Mouse (Mus musculus) thymus, postnatal 10 days (tissue): ENCODE data around the gene Crybg1.
A peak's percentile ranks its signal among the peaks of the same experiment; 100 is the strongest.

Experiments
- DNase-seq, 2 experiments: peaks; one replicate each; pipeline ENCODE4 v3.0.0; 2021; ENCODE audit warnings: low spot score in 2 of 2

Crybg1 gene

DNA sequence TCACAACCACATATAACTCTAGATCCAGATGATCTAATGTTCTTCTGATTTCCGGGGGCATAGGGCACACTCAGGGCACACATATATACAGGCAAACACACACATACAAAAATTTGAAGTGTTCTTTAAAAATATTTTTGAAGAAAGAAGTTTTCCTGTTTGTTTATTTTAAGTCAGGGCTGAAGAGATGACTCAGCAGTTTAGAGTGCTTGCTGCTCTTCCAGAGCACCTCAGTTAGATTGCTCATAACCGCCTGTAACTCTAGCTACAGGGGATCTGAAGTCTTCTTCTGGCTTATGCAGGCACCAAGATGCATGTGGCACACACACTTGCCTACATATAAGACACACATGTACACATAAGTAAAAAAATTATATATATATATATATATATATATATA, 56.9 kb downstream of the Crybg1 start:
- no peak for DNase-seq

DNA sequence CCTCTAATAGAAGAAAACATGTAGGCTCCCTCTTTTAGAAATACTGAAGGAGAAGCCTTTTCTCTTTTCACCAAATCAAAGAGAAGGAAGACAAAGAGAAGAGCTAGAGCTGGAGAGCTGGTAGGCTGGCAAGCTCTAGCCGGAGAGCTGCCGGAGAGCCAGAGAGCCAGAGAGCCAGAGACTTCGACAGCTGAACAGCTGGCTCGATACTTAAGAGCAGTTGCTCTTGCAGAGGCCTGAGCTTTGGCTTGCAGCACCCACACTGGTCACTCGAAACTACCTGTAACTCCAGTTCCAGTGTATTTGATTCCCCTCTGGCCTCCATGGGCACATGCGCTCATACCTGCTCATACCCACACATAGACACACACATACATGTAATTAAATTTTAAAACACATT, 68.3 kb downstream of the Crybg1 start:
- DNase-seq: no peak

DNA sequence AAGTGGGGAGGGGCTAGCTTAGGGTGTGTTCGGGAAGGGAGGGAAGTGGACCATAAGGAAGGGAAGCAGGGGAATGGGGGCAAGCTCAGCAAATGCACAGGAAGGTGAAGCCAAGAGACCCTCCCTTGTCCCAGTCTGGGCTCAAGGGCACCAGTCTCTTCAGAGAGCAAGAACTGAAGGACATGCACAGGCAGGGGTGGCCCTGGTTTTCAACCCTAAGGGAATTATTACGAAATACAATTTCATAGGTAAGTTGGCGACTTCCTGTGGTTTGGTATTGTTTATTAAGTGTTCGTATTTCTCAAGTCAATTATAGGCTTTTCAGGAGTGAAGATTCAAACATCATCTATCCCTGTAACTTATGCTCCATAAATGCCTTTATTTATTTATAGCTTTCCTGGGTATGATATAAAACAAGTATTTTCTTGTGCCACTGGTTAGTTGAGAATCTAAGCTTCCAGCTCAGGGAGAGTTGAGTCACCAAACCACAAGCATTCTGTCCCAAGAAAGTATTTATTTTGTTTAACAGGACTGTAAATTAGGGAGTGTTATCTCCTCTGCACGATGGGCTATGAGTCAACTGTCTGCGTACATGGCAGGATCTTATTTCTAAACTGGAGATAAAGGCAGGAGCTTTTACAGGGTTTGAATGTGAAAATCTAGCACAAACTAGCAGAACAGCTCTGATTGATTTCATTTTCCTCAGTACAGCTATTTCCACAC, 69.7 kb downstream of the Crybg1 start:
- DNase-seq: no peak

DNA sequence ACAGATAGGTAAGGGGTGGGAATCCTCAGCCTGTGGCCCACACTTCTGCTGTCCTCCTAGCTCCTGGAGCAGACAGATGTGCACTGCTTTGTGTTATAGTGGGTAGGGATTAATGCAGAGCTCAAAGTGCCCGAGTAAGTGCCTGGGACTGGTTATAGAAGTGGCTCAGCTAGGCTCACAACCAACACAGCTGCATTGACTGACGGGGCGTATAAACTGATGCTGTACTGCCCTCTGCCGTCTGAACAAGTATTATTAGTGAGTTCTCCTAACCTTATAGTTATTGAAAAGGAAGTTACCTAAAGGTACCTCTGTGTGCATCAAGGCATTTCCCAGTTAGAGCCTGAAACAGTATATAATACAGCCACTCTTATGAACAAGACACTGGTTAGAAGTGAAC, 77.6 kb downstream of the Crybg1 start:
- peak; percentile 43 to 73 for DNase-seq

GRCm38 (mm10) chr10:44069131-44069530, 79.5 kb downstream of the Crybg1 start:
- DNase-seq: peak in 1 of 2 experiments; percentile 22

- DNase-seq: no peak
These were observed 82.7 kb downstream of the Crybg1 start for GRCm38 (mm10) chr10:44065848-44066360.

GRCm38 (mm10) chr10:44062981-44063380, 85.7 kb downstream of the Crybg1 start:
- DNase-seq: no peak

DNA sequence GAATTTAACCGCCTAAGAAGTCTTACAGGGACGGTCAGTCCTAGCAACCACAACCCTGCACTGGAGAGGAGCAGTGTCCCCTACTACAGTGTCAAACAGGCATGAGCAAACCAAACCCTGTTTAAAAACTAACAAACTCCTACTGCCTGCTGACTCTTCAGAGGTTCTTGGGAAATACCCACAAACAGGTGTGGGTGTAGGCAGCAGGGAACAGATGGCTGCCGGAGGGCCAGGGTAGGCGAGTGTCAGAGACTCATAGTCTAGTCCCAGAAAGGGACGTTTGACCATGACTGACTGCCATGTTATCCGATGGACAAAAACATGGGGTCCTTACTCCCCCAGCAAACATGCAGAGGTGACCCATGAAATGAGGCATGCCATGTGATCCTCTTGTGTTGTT, 97.7 kb downstream of the Crybg1 start:
- no peak for DNase-seq

GRCm38 (mm10) chr10:44044727-44045126, 103.9 kb downstream of the Crybg1 start:
- no peak for DNase-seq

DNA sequence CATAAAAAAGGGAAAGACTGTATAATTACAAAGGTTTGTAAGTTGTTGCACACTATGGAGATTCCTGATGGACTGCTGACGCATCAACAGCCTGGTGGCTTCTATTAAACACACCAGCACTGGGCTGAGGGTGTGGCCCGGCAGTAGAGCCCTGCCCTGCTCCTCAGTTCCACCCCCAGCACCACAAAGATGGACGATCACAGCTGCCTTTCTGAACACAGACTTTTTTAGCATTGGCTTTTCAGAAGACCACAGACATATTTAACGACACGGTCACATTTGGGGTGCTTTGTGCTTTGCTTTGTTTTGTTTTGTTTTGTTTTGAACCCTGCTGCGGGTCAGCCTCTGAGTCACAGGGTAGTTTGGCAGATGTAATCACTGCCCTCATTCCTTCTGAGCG, 105.0 kb downstream of the Crybg1 start:
- DNase-seq: no peak

DNA sequence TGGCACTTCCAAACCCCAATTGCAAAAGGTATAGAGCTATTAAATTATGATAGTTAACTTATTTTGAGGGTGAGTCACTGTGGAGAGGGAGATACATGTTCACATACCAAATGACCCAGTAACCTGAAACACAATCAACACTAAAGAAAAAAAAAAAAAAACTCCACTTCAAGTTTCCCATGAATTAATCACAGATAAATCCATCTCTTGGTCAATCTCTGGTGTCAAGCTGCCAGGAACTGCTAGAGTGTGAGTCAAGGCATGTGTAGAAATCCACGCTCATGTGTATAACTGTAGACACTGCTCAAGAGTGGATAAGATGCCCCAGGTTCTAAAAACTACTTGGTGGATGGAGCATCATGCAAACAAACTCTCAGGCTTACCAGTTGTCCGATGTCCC, 109.5 kb downstream of the Crybg1 start:
- DNase-seq: no peak

DNA sequence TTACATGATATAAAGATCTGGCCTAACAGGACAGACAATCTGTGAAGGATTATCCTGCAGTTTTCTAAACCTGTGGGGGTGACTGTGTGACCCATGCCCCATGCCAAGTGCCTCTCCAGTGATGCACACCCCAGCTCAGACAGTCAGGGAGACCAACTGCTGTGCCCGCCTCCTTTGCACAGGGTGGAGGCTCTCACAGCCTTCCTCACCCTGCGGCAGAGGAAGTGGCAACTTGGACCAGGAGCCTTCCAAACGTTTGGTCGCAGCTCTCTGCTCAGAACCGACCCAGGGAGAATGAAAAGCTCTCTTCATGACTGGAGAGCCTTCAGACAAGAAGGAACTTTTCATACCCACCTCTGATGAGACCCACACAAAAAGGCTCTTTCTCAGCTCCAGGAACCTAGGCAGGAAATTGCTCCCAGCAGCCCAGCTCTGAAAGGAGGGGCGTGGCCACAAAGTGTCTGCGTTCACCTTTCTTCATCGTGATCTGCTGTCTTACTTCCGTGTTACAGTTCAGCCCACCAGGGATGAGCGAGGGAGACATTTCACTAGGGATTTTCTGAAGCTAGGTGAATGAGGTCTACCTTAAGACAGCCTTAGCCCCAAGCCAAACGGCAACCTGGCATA, 110.6 kb downstream of the Crybg1 start:
- DNase-seq: peak; percentile 8 to 44

DNA sequence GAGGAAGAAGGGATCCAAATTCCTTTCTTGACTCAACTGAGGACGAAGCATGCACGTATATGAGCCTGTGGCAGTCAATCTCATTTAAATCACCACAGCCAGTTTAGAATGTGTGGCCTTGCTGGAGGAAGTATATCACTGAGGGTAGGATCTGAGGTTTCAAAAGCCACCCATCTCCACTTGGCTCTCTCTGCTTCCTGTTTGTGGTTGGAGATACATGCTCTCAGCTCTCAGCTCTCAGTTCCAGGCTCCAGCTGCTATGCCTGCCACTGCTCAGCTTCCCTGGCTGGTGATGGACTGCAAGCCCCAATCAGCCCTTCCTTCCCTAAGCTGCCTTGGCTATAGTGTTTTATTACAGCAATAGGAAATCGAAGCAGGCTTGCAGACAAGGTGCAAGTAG, 119.1 kb downstream of the Crybg1 start:
- DNase-seq: no peak

DNA sequence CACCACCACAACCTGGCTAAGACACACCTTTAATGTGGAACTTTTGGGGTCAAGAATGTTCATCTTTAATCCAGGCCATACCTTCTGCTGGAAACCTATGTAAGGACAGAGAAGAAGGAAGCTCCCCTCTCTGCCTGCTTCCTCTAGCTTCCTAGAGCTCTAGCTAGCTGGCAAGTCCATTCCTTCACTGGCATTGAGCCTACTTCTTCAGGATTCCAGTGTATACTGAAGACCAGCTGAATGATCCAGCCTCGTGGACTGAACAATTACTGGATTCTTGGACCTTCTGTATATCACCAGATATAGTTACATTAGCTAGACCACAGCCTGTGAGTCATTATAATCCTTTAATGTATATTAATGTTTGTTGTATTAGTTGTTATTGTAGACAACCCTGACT, 121.4 kb downstream of the Crybg1 start:
- DNase-seq: no peak

GRCm38 (mm10) chr10:44026105-44026504, 122.5 kb downstream of the Crybg1 start:
- DNase-seq: no peak

DNA sequence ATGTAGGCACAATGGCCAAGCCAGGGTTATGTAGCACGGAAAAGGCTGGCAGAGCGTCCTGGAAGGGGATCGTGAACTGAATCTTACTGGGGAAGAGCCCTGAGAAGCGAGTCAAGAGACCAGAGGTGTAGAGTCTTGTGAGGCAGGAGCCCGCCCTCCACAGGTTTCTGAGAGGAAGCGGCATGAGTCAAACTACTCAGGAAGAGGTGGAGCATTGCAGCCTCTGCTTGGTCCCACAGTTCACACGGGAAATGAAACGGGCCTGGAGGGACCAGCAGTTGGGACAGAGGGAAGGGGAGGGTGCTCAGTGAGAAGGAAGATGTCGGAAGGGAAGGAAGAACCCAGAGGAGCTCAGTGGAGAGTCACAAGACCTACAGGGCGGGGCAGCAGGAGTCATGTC, 123.9 kb downstream of the Crybg1 start:
- no peak for DNase-seq

DNA sequence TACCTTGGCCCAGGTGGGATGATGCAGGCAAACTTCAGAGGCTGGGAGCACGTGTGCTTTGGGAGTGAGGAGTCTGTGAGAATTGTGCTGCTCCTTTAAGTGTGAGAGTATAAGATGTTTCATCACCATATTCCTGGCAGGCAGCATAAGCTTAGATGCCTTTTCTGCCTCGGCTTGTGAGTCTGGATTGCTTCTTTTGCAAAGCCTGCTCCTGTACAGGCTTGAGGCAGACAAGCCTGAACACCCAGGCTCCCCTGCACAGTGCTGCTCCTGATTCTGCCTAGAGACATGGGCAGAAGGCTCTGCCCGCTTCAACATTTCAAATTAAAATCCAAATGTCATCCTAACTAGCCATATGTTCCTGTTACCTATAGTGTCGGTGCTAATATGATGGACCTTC, 128.5 kb downstream of the Crybg1 start:
- DNase-seq: no peak

DNA sequence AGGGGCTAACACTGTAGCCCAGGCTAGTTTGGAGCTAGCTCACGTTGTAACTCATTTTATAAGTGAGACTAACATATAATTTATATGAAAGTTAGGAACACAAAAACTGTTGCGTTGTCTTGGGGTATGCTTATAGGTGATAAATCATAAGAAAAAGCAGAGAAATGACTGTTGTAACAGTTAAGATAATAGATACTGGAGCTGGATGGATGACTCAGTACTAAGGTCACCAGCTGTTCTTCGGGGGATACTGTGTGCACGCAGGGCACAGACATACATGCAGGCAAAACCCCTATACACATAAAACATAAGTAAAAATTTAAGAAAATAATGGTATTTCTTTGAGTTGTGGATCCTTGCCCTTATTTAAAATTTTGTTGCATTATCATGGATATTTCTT, 130.1 kb downstream of the Crybg1 start:
- no peak for DNase-seq

DNA sequence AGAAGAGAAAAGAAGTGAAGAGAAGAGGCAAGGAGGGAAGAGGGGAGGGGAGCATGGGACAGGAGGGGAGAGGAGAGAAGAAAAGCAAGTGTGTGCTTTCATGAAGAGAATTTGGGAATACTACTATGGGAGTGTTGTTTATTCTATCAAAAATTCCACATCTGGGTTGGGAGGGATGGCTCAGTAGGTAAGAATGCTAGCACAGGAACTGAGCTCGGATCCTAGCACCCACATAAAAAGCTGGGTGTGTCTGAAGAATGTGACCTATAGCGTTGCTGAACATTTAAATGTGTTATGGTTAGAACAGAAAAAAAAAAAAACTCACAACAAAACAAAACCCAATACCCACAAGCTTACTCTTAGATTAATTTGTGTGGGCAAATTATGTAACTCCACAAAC, 133.0 kb downstream of the Crybg1 start:
- DNase-seq: no peak

GRCm38 (mm10) chr10:44013885-44014284, 134.8 kb downstream of the Crybg1 start:
- DNase-seq: no peak

DNA sequence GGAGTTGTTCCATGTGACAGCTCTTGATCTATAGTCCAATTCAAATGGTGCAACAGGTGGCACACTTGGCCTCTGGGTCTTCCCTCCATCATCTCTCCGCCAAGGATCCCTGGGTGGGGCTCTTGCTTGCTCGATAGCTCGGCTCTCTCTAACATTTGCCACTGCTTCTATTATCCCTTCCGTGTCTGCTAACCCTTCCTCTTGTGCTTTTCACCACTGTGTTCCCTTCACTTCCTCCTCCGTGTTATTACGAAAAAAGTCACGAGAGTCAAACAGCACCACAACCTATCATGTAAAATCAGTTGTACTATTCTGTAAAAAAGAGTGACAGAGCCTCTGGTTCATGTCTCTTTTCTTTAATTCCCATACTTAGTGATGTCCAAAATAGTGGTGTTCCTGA, 137.2 kb downstream of the Crybg1 start:
- DNase-seq: no peak

- DNase-seq: no peak
These were observed 139.8 kb downstream of the Crybg1 start for GRCm38 (mm10) chr10:44008808-44009207.

- no peak for DNase-seq
These were observed 141.8 kb downstream of the Crybg1 start for GRCm38 (mm10) chr10:44006815-44007214.
